Mouse (Mus musculus) heart, embryonic 14.5 days (tissue): Measurements from ENCODE around the gene Snx18. TPM values are rescaled to one million over a fixed set of nuclear protein-coding genes. Genes with fewer than 3 reads are reported as not detected.

Experiments used
- polyA plus RNA-seq: library from polyadenylated mRNA; unstranded; fragments of >200 nt; fragmentation: Nextera tagmentation; extraction: Ambion mirVana; gene quantifications from 2 replicates; pipeline ENCODE4 v1.2.1, GENCODE M21; 2014

The Snx18 gene
- polyA plus RNA-seq, 1 experiment from 2014 or later: 22.6 TPM

Other genes with a start within 250 kb of the Snx18 start
- gene Hspb3, start 45.1 kb upstream of the Snx18 start, polyA plus RNA-seq: 58.5 and 60.4 TPM in 2 replicates
- 8.0 and 8.3 TPM in 2 replicates for gene Arl15, start 175.9 kb upstream of the Snx18 start, polyA plus RNA-seq